Mouse (Mus musculus) liver, embryonic 14.5 days (tissue): Measurements from ENCODE around the gene Slc39a10. TPM values are rescaled to one million over a fixed set of nuclear protein-coding genes. Genes with fewer than 3 reads are reported as not detected.

Source experiments
- ATAC-seq: fragments of 200-750 bp; cut with Nextera tagmentation; 2 replicates; pipeline ENCODE4 v1.8.0; 2017; ENCODE audit warnings: moderate number of reproducible peaks, mild to moderate bottlenecking, moderate library complexity; ENCODE audit not compliant: insufficient read depth
- DNase-seq, 3 experiments: peaks; one replicate each; pipeline ENCODE4 v3.0.0-alpha.2; 2012 to 2013; ENCODE audit warnings: low read depth in 3 of 3, low spot score in 3 of 3
- H3K27ac ChIP-seq: fragments of 300-500 bp; sonication (generic); 2 replicates; pipeline ENCODE4 v1.5.1; 2014; ENCODE audit warnings: moderate library complexity, mild to moderate bottlenecking, control low read depth, inconsistent platforms
- H3K27me3 ChIP-seq: fragments of 300-500 bp; sonication (generic); 2 replicates; pipeline ENCODE4 v1.6.1; 2014; ENCODE audit warnings: mild to moderate bottlenecking, low read length, moderate library complexity; ENCODE audit not compliant: control insufficient read depth, insufficient read depth
- H3K36me3 ChIP-seq: fragments of 300-500 bp; sonication (generic); replicated peaks from 2 replicates; pipeline ENCODE4 v1.6.1; 2014; ENCODE audit warnings: low read depth; ENCODE audit not compliant: control insufficient read depth, insufficient read depth
- H3K4me1 ChIP-seq, 2 experiments: fragments of 200-500 bp in 1 of 2; fragments of 300-500 bp in 1 of 2; sonication (generic) in 1 of 2; replicated peaks; 2 replicates each; pipeline ENCODE4 v1.6.1; 2012 to 2014; ENCODE audit warnings: antibody characterized with exemption in 1 of 2, inconsistent platforms in 1 of 2, low read length in 1 of 2; ENCODE audit not compliant: control insufficient read depth in 2 of 2, insufficient read depth in 2 of 2
- H3K4me2 ChIP-seq: fragments of 300-500 bp; sonication (generic); 2 replicates; pipeline ENCODE4 v1.6.1; 2014; ENCODE audit warnings: low read depth, mild to moderate bottlenecking, control low read depth, moderate library complexity
- H3K4me3 ChIP-seq, 2 experiments: fragments of 200-500 bp in 1 of 2; fragments of 300-500 bp in 1 of 2; sonication (generic) in 1 of 2; 2 replicates each; pipeline ENCODE4 v1.5.1; 2012 to 2014; ENCODE audit warnings: low read depth in 2 of 2, low read length in 2 of 2, mild to moderate bottlenecking in 2 of 2, control low read depth in 1 of 2, inconsistent platforms in 1 of 2, moderate library complexity in 1 of 2; ENCODE audit not compliant: insufficient read depth in 1 of 2
- H3K9ac ChIP-seq: fragments of 300-500 bp; sonication (generic); replicated peaks from 2 replicates; pipeline ENCODE4 v1.6.1; 2014; ENCODE audit warnings: mild to moderate bottlenecking, control low read depth, moderate library complexity
- H3K9me3 ChIP-seq: fragments of 300-500 bp; sonication (generic); 2 replicates; pipeline ENCODE4 v1.6.1; 2016; ENCODE audit warnings: low read length, mixed read lengths; ENCODE audit not compliant: control insufficient read depth
- CTCF ChIP-seq: IDR thresholded peaks from 2 replicates; pipeline ENCODE4 v1.5.1; 2016; ENCODE audit warnings: antibody characterized with exemption, low read depth, control low read depth
- EP300 ChIP-seq: IDR thresholded peaks from 2 replicates; pipeline ENCODE4 v1.6.1; 2016; ENCODE audit warnings: antibody characterized with exemption, low read depth
- WGBS: fragments of 180-500 bp; shearing (Covaris S2); extraction: QIAGEN DNeasy Blood & Tissue Kit; methylation state at CpG from one replicate; pipeline ENCODE4 v1.1.7; 2014; ENCODE audit not compliant: insufficient replicate concordance; 5-methylcytosine and 5-hydroxymethylcytosine counted together
- polyA plus RNA-seq, 2 experiments: library from polyadenylated mRNA; depleted of rRNA in 1 of 2; stranded (reverse) in 1 of 2; unstranded in 1 of 2; fragments of >200 nt; fragmentation: Nextera tagmentation in 1 of 2; extraction: Ambion mirVana in 1 of 2; gene quantifications; 2 replicates each; pipeline versions ENCODE4 v1.2.1 to v1.2.3; 2012 to 2014

The Slc39a10 gene
- polyA plus RNA-seq, 2 experiments = 2.2 to 5.2 TPM

DNA sequence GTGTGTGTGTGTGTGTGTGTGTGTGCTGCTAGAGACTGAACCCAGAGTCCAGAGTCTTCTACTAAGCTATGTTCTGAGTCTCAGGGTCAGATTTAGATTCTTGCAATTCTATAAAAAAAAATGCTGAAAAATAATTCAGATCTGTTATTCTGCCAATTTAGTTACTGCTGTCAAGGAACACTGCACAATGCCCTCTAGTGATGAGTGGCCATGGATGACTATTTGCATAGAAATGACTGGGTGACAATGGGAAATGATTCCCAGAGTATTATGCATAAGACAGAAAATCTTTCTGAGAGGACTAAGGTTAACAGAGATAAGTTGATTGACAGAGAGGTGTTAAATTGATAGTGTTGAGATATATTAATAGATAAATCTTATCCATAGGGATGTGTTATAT is 32.3 kb upstream of the Slc39a10 start:
- no peaks in the 10 kb centered on the region for H3K36me3 ChIP-seq
- TF ChIP-seq EP300 (no peak), CTCF (no peak)

DNA sequence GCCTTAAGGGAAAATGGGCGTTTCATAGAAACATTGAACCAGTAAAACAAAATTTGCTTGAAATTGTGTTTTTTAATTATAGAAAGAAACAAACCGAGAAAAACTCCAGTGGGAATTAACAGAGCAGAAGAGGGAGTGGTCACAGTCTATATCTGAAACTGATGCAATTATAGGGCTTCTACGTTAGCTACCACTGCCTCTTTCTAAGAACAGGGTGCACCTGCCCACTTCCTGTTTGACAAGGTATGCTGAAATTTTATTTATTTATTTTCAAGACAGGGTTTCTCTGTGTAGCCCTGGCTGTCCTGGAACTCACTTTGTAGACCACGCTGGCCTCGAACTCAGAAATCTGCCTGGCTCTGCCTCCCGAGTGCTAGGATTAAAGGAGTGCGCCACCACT is 30.3 kb upstream of the Slc39a10 start:
- ATAC-seq (no peak), DNase-seq (no peak)
- Histone ChIP-seq H3K36me3 (no peaks in the 10 kb centered on the region), H3K27ac (no peak overlapping the region), H3K4me3 (no peak overlapping the region), H3K27me3 (no peaks in the 10 kb centered on the region), H3K4me1 (no peaks in the 10 kb centered on the region), H3K4me2 (no peak overlapping the region), H3K9me3 (no peaks in the 10 kb centered on the region), H3K9ac (no peak overlapping the region)
- TF ChIP-seq CTCF (no peak), EP300 (no peak)
- 68% methylated on average over 7 of the region's 7 CpGs for WGBS

More for the DNA sequence above, 32.3 kb upstream of the Slc39a10 start:
- Histone ChIP-seq H3K4me3 (no peak overlapping the region), H3K4me2 (no peak overlapping the region), H3K4me1 (no peaks in the 10 kb centered on the region), H3K9ac (no peak overlapping the region), H3K27me3 (no peaks in the 10 kb centered on the region), H3K9me3 (no peaks in the 10 kb centered on the region), H3K27ac (no peak overlapping the region)
- ATAC-seq (no peak), DNase-seq (no peak)

GRCm38 (mm10) chr1:46921630-46922029 is 29.0 kb upstream of the Slc39a10 start:
- Histone ChIP-seq H3K4me1 (no peaks in the 10 kb centered on the region), H3K36me3 (no peaks in the 10 kb centered on the region), H3K4me2 (no peak overlapping the region), H3K9ac (no peak overlapping the region), H3K4me3 (no peak overlapping the region), H3K27ac (no peak overlapping the region), H3K27me3 (no peaks in the 10 kb centered on the region), H3K9me3 (no peaks in the 10 kb centered on the region)
- no peak for DNase-seq
- TF ChIP-seq CTCF (no peak), EP300 (no peak)
- no peak for ATAC-seq

- no peak for TF ChIP-seq CTCF
- no peak for TF ChIP-seq EP300
- Histone ChIP-seq H3K4me2 (no peak overlapping the region), H3K36me3 (no peaks in the 10 kb centered on the region), H3K9me3 (no peaks in the 10 kb centered on the region), H3K27ac (no peak overlapping the region), H3K27me3 (no peaks in the 10 kb centered on the region), H3K9ac (no peak overlapping the region), H3K4me3 (no peak overlapping the region), H3K4me1 (no peaks in the 10 kb centered on the region)
- DNase-seq (no peak), ATAC-seq (no peak)
Measured at GRCm38 (mm10) chr1:46916237-46916636, 23.6 kb upstream of the Slc39a10 start.

DNA sequence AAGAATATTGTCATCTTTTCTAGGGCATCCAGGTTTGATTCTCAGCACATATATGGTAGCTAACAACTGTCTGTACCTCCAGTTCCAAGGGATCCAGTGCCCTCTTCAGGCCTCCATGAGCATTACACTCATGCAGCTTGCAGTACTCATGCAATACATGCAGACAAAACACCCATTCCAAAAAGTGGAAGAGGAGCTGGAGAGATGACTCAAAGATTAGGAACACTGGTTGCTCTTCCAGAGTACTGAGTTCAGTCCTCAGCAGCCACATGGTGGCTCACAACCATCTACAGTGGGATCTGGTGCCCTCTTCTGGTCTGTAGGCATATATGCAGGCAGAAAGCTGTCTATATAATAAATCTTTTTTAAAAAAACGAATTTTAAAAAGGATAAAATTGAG is 21.7 kb upstream of the Slc39a10 start:
- H3K36me3 ChIP-seq = no peaks in the 10 kb centered on the region
- H3K4me1 ChIP-seq = no peaks in the 10 kb centered on the region
- WGBS = 15% methylated on average over 1 of the region's 1 CpGs
- TF ChIP-seq EP300 = no peak
- TF ChIP-seq CTCF = peak; percentile 50
- no peaks in the 10 kb centered on the region for H3K9me3 ChIP-seq
- H3K4me2 ChIP-seq = no peak overlapping the region
- no peak overlapping the region for H3K4me3 ChIP-seq
- H3K9ac ChIP-seq = no peak overlapping the region
- ATAC-seq = no peak
- H3K27ac ChIP-seq = no peak overlapping the region
- DNase-seq = no peak
- no peaks in the 10 kb centered on the region for H3K27me3 ChIP-seq
